8 mouse cellular contexts compared by ENCODE assay signal in genomic region chr5:24452030-24452690, GRCm38 (mm10). TPM values are rescaled to one million over a fixed set of nuclear protein-coding genes. Genes with fewer than 3 reads are reported as not detected.
DNase-seq lines count a peak whose midpoint lies in the region; ATAC-seq and TF ChIP-seq lines count a peak whose summit lies in the region.

Agap3 (plus strand) TSS chr5:24452177.

- no peaks in the 10 kb centered on the region for H3K27me3 ChIP-seq in C2C12 (ENCODE audit: control insufficient read depth, insufficient read depth, insufficient read length)
- H3K27me3 ChIP-seq in intestine, postnatal 0 days (replicated peaks; ENCODE audit: control insufficient read depth, insufficient read depth, low read length), result no peaks in the 10 kb centered on the region
- no peaks in the 10 kb centered on the region for H3K27me3 ChIP-seq in liver, embryonic 15.5 days
- H3K27me3 ChIP-seq in neural tube, embryonic 13.5 days, result no peaks in the 10 kb centered on the region

- peak; percentile 46 for DNase-seq in NIH3T3 (ENCODE audit: low read depth)
- peak; percentile 97 for DNase-seq in heart, adult 11 months
- DNase-seq in testis, postnatal 14 days (ENCODE audit: low spot score), result no peak

- H3ac ChIP-seq in C2C12 (ENCODE audit: control insufficient read depth, insufficient read length, low read depth), result peak within 1 kb of the TSS; percentile 75

- no peaks in the 10 kb centered on the region for H3K9me3 ChIP-seq in intestine, postnatal 0 days (ENCODE audit: control insufficient read depth)
- H3K9me3 ChIP-seq in liver, embryonic 15.5 days (replicated peaks), result no peaks in the 10 kb centered on the region
- no peaks in the 10 kb centered on the region for H3K9me3 ChIP-seq in neural tube, embryonic 13.5 days

- no peak for ATAC-seq in intestine, postnatal 0 days
- ATAC-seq in liver, embryonic 15.5 days (ENCODE audit: insufficient read depth), result no peak; the same call in 1 of the 2 replicates
- peak; percentile 57 for ATAC-seq in neural tube, embryonic 13.5 days (ENCODE audit: low read depth)

- WGBS in intestine, postnatal 0 days, result under 1% methylated on average over 41 of the region's 85 CpGs
- WGBS in liver, embryonic 15.5 days (ENCODE audit: insufficient replicate concordance), result under 1% methylated on average over 65 of the region's 85 CpGs
- under 1% methylated on average over 60 of the region's 85 CpGs for WGBS in neural tube, embryonic 13.5 days

- H3K79me2 ChIP-seq in C2C12 (ENCODE audit: control insufficient read depth, insufficient read depth), result peaks cover 51% of the 10 kb centered on the region

- TF ChIP-seq CTCF in C2C12 (IDR thresholded peaks at IDR 0.05; ENCODE audit: control insufficient read depth, insufficient read depth, insufficient read length), result no peak
- TF ChIP-seq CTCF in cortical plate, adult 2 months (IDR thresholded peaks at IDR 0.05; ENCODE audit: extremely low read depth, insufficient read depth, low read length), result no peak
- no peak for TF ChIP-seq CTCF in intestine, postnatal 0 days (IDR thresholded peaks at IDR 0.05; ENCODE audit: low read depth)

- H3K4me1 ChIP-seq in cortical plate, adult 2 months (ENCODE audit: control insufficient read depth, insufficient read depth, low read length), result peaks cover 17% of the 10 kb centered on the region
- H3K4me1 ChIP-seq in intestine, postnatal 0 days (replicated peaks; ENCODE audit: control insufficient read depth, insufficient read depth, low read length), result 0 out of 2 replicates have a peak, but pooled peaks cover 8% of the 10 kb centered on the region
- peaks cover 68% of the 10 kb centered on the region for H3K4me1 ChIP-seq in liver, embryonic 15.5 days (replicated peaks)
- peaks cover 58% of the 10 kb centered on the region for H3K4me1 ChIP-seq in neural tube, embryonic 13.5 days (replicated peaks)

- TF ChIP-seq POLR2A in cortical plate, adult 2 months (IDR thresholded peaks at IDR 0.05; ENCODE audit: extremely low read depth, insufficient read depth, low read length), result 0 out of 2 replicates have a peak, but pooled peaks have one; percentile 20

- peak within 1 kb of the TSS; percentile 99 for H3K4me2 ChIP-seq in intestine, postnatal 0 days (replicated peaks; ENCODE audit: low read depth)
- H3K4me2 ChIP-seq in liver, embryonic 15.5 days, result peak within 1 kb of the TSS; percentile 100
- H3K4me2 ChIP-seq in neural tube, embryonic 13.5 days, result peak within 1 kb of the TSS; percentile 86

- H3K36me3 ChIP-seq in C2C12 (ENCODE audit: control insufficient read depth, insufficient read depth), result peaks cover 14% of the 10 kb centered on the region
- no peaks in the 10 kb centered on the region for H3K36me3 ChIP-seq in intestine, postnatal 0 days (ENCODE audit: control insufficient read depth, insufficient read depth)
- H3K36me3 ChIP-seq in liver, embryonic 15.5 days (replicated peaks), result 0 out of 2 replicates have a peak, but pooled peaks cover 10% of the 10 kb centered on the region
- peaks cover 2% of the 10 kb centered on the region; the same call in 1 of the 2 replicates for H3K36me3 ChIP-seq in neural tube, embryonic 13.5 days

- peak within 1 kb of the TSS; percentile 75 for H3K4me3 ChIP-seq in C2C12 (ENCODE audit: insufficient read depth, poor library complexity, severe bottlenecking)
- H3K4me3 ChIP-seq in cortical plate, adult 2 months (ENCODE audit: insufficient read depth, low read length), result peak within 1 kb of the TSS; percentile 95
- peak within 1 kb of the TSS; percentile 72 for H3K4me3 ChIP-seq in intestine, postnatal 0 days (ENCODE audit: low read depth, low read length)
- peak within 1 kb of the TSS; percentile 83 for H3K4me3 ChIP-seq in liver, embryonic 15.5 days (replicated peaks)
- H3K4me3 ChIP-seq in neural tube, embryonic 13.5 days, result peak within 1 kb of the TSS; percentile 96

- peaks cover 47% of the 10 kb centered on the region for H3K79me3 ChIP-seq in C2C12 (ENCODE audit: low read depth)

- peak within 1 kb of the TSS; percentile 78 for H3K9ac ChIP-seq in intestine, postnatal 0 days (ENCODE audit: low read depth, low read length)
- H3K9ac ChIP-seq in liver, embryonic 15.5 days, result peak within 1 kb of the TSS; percentile 90
- peak within 1 kb of the TSS; percentile 99 for H3K9ac ChIP-seq in neural tube, embryonic 13.5 days

- peak within 1 kb of the TSS; percentile 81 for H3K27ac ChIP-seq in cortical plate, adult 2 months (ENCODE audit: insufficient read depth, low read length)
- H3K27ac ChIP-seq in intestine, postnatal 0 days (ENCODE audit: low read depth, low read length), result peak within 1 kb of the TSS; percentile 86
- H3K27ac ChIP-seq in liver, embryonic 15.5 days (replicated peaks), result peak within 1 kb of the TSS; percentile 96
- peak within 1 kb of the TSS; percentile 97 for H3K27ac ChIP-seq in neural tube, embryonic 13.5 days (replicated peaks)

TF ChIP-seq in C2C12, 6 proteins besides CTCF, POLR2A, EP300 and RAD21:
- TF ChIP-seq MYOG (IDR thresholded peaks at IDR 0.05; ENCODE audit: control insufficient read depth, extremely low read depth, insufficient read length) (no peak), USF1 (IDR thresholded peaks at IDR 0.05; ENCODE audit: low read depth) (no peak), CEBPB (IDR thresholded peaks at IDR 0.05; ENCODE audit: low read depth) (no peak), MYOD1 (IDR thresholded peaks at IDR 0.05; ENCODE audit: control insufficient read depth, insufficient read length, low read depth) (no peak), MAX (IDR thresholded peaks at IDR 0.05) (no peak), FOSL1 (IDR thresholded peaks at IDR 0.05; ENCODE audit: insufficient read depth, low read length, poor library complexity, severe bottlenecking) (no peak)

RNA-seq across cellular contexts. Expression of gene Agap3, which starts in this region (rescaled TPM):
- polyA plus RNA-seq in C2C12 (2012; fragmentation: generic; extraction: Trizol), result 119 TPM
- 438 and 458 TPM in 2 replicates for polyA plus RNA-seq in cortical plate, adult 2 months (2012; rRNA removed)
- polyA plus RNA-seq in intestine, postnatal 0 days (2015; fragmentation: Nextera tagmentation; extraction: Ambion mirVana), result 14.9 and 16.6 TPM in 2 replicates
- 11.3 and 14.7 TPM in 2 replicates for polyA plus RNA-seq in liver, embryonic 15.5 days (2015; fragmentation: Nextera tagmentation; extraction: Ambion mirVana)
- polyA plus RNA-seq in neural tube, embryonic 13.5 days (2015; fragmentation: Nextera tagmentation; extraction: Ambion mirVana), result 64.6 and 80.9 TPM in 2 replicates
